Mouse (Mus musculus): ENCODE data around the gene Gm15446. TPM values are rescaled to one million over a fixed set of nuclear protein-coding genes. Genes with fewer than 3 reads are reported as not detected.
"Not testable (repeated sequence)": the region's sequence is repeated elsewhere in the genome, so short reads cannot be mapped to it uniquely, and the experiment has no call there.

Gm15446 gene
- 0.26 and 0.42 TPM in 2 replicates for polyA plus RNA-seq (2016; fragmentation: Nextera tagmentation; extraction: Ambion mirVana)

DNA sequence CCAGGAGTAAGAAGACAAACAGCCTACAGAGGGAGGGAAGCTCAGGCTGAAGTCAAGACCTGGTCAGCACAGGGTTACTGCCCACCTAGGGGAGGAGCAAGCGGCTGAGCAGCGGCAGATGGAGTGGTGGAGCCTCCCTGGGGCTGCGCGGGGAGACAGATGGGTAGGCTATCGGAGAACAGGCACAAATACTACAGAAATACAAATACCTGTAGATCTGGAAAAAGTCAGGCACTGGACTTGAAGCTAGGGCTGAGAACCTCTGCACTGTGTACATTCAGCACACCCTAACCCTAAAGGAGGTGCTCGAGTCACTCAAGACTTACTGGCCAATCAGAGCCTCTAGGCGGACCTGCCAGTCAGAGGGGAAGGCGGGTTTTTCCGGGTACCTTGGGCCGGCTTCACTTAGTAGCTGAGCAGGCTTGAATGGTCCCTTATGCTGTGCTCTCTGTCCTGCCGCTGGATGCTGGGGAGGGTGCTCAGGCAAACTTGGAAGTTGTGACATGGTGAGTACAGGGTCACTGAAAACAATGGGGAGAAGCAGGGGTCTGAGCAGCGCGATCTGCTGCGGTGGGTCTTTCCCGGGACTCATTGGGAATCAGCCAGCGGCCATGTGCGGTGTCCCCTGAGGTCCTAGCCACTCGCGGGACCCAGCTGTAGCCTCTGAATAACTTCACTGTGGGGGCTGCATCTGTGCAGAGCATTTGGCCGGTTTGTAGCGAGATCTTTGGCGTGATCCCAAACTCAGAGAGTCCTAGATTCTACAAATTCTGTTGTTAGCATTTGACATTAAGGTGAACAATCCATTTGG is at the start of gene Gm15446:
TSS of gene Gm15446 (plus strand) at position 140 of the 811 bp plus-strand sequence.
- not testable (repeated sequence) for H3K4me1 ChIP-seq; H3K36me3 ChIP-seq; H3K27me3 ChIP-seq (replicated peaks); H3K9me3 ChIP-seq (replicated peaks)
- Histone ChIP-seq H3K4me2 (peak within 1 kb of the TSS; percentile 68), H3K9ac (peak within 1 kb of the TSS; percentile 67), H3K27ac (0 out of 2 replicates have a peak within 1 kb of the TSS, but pooled peaks have one; percentile 25), H3K4me3 (peak within 1 kb of the TSS; percentile 66)
- peak; percentile 100 for ATAC-seq
- 1% methylated on average over 22 of the region's 22 CpGs for whole genome bisulfite sequencing (ENCODE audit: insufficient replicate concordance)

DNA sequence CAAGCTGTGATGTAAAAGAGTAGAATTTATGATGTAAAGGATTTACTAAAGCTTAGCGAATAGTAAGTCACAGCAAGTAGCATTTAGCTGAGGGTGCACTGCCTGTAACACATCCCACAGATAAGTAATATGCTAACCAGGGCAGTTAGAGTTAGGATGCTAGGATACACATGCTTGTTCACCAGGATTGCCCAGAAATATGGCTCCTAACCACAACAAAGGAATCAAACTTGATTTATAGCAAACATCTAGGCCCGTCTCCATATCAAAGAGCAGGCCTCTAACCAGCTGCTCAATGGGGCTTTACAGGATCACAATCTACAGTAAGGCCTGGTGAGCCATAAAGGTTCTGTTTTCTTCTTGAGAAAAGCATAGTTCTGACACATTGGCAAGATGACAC is 929 bp downstream of the Gm15446 start:
- Histone ChIP-seq H3K4me2 (peak overlapping the region; percentile 68), H3K9ac (peak overlapping the region; percentile 67), H3K4me3 (peak overlapping the region; percentile 66)
- not testable (repeated sequence) for H3K4me1 ChIP-seq; H3K27me3 ChIP-seq (replicated peaks); ATAC-seq; H3K9me3 ChIP-seq (replicated peaks); H3K27ac ChIP-seq; H3K36me3 ChIP-seq
- 7% methylated on average over 2 of the region's 2 CpGs for WGBS (ENCODE audit: insufficient replicate concordance)

DNA sequence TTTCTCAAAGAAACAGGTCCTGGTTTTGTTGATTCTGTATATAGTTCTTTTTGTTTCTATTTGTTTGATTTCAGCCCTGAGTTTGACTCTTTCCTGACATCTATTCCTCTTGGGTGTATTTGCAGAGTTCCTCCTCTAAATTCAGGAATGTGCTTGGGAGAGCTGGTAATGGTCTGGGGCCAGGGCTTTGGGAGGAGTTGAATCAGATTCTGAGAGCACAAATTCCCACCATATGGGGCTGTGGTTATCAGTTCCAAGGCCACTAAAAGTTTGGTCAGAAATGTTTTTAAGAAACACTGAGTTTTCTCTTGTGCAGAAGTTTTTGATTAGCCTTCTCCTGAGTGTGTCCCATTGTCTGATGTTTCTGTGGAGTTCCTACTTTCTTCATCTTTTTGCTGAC is 1.7 kb downstream of the Gm15446 start:
- Histone ChIP-seq H3K4me1 (peaks cover 9% of the 10 kb centered on the region), H3K27me3 (replicated peaks) (no peaks in the 10 kb centered on the region), H3K4me2 (no peak overlapping the region), H3K36me3 (0 out of 2 replicates have a peak, but pooled peaks cover 3% of the 10 kb centered on the region), H3K9me3 (replicated peaks) (no peaks in the 10 kb centered on the region), H3K9ac (no peak overlapping the region), H3K27ac (no peak overlapping the region), H3K4me3 (no peak overlapping the region)
- ATAC-seq = no peak

DNA sequence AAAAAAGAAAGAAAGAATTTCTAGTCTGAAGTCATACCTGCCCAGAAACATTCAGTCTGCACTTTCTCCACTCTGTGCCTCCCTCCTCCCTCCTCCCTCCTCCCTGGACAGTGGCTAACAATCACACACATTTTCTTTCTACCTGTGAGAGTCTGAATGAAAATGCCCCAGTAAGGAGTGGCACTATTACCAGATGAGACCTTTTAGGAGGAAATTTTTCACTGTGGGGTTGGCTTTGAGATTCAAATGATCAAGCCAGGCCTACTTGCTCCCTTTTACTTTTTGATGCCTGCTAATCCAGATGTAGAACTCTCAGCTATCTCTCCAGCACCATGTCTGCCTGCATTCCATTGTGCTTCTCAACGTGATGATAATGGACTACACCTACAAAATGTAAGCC is 27.1 kb downstream of the Gm15446 start:
- Histone ChIP-seq H3K9me3 (replicated peaks) (no peaks in the 10 kb centered on the region), H3K4me1 (no peaks in the 10 kb centered on the region), H3K27ac (no peak overlapping the region), H3K36me3 (no peaks in the 10 kb centered on the region), H3K4me3 (no peak overlapping the region), H3K9ac (no peak overlapping the region), H3K27me3 (replicated peaks) (no peaks in the 10 kb centered on the region), H3K4me2 (no peak overlapping the region)
- no CpG with 5 or more reads among the region's 1 CpGs for WGBS (ENCODE audit: insufficient replicate concordance)
- no peak for ATAC-seq

DNA sequence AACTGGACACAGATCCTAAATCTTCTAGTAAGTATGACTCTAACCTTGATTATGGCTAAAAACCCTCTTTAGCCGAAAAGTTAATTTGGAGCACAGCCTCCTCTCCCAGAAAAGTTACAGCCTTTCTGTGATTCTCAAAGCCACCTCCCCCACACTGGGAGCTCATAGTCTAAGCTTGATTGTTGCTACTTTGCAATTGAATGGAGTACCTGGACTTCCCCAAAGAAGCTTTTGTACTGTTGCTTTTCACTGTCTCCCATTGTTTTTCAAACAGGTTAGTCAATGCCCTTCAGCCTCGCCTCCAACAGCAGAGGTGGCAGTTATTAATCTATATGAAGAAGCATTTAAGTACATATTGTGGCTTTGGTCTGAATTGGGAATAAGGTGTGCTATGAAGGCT is 57.5 kb downstream of the Gm15446 start:
- ATAC-seq; H3K4me1 ChIP-seq; H3K9ac ChIP-seq; H3K27me3 ChIP-seq (replicated peaks); H3K4me2 ChIP-seq; H3K4me3 ChIP-seq; H3K9me3 ChIP-seq (replicated peaks); H3K27ac ChIP-seq; H3K36me3 ChIP-seq: not testable (repeated sequence)
- no CpG with 5 or more reads among the region's 2 CpGs for WGBS (ENCODE audit: insufficient replicate concordance)

Other genes starting within 250 kb of the Gm15446 start
- 0.97 and 1.2 TPM in 2 replicates for gene 5430403G16Rik, start 232.4 kb upstream of the Gm15446 start, polyA plus RNA-seq (2016; fragmentation: Nextera tagmentation; extraction: Ambion mirVana)
- gene 4930522L14Rik, start 171.5 kb upstream of the Gm15446 start, polyA plus RNA-seq (2016; fragmentation: Nextera tagmentation; extraction: Ambion mirVana) = 4.7 and 5.5 TPM in 2 replicates
- gene Zfp932, start 73.1 kb downstream of the Gm15446 start, polyA plus RNA-seq (2016; fragmentation: Nextera tagmentation; extraction: Ambion mirVana) = 8.9 and 10.6 TPM in 2 replicates
- 2.6 and 3.0 TPM in 2 replicates for gene Gm17655, start 149.1 kb downstream of the Gm15446 start, polyA plus RNA-seq (2016; fragmentation: Nextera tagmentation; extraction: Ambion mirVana)
- gene Gm35315, start 171.0 kb downstream of the Gm15446 start, polyA plus RNA-seq (2016; fragmentation: Nextera tagmentation; extraction: Ambion mirVana) = 1.8 and 2.4 TPM in 2 replicates
- gene Plcxd1, start 176.6 kb downstream of the Gm15446 start, polyA plus RNA-seq (2016; fragmentation: Nextera tagmentation; extraction: Ambion mirVana) = 0.57 and 0.82 TPM in 2 replicates
- 13.7 and 17.5 TPM in 2 replicates for gene Gtpbp6, start 184.8 kb downstream of the Gm15446 start, polyA plus RNA-seq (2016; fragmentation: Nextera tagmentation; extraction: Ambion mirVana)
- gene Zfp605, start 186.7 kb downstream of the Gm15446 start, polyA plus RNA-seq (2016; fragmentation: Nextera tagmentation; extraction: Ambion mirVana) = 1.9 and 2.0 TPM in 2 replicates
- 29.1 and 30.5 TPM in 2 replicates for gene Chfr, start 212.4 kb downstream of the Gm15446 start, polyA plus RNA-seq (2016; fragmentation: Nextera tagmentation; extraction: Ambion mirVana)